ENCODE assay signal across 28 mouse cellular contexts in genomic region chr5:19779224-19779623, GRCm38 (mm10).
"Had no signal": no experiment of that assay in that cellular context is flagged by ENCODE, and none has a peak within 500 bp of the region (broad histone marks: within the 10 kb centered on the region; RNA-seq: fewer than 3 reads in every experiment).

No protein-coding gene starts in this region.

- ATAC-seq: inflammation-experienced regulatory T-cells, adult 6 months; intestine, embryonic 15.5 days; intestine, postnatal 0 days; liver, postnatal 0 days had no signal

- H3K4me1 ChIP-seq: heart, embryonic 13.5 days; heart, embryonic 15.5 days; hindbrain, embryonic 10.5 days; hindbrain, embryonic 12.5 days; intestine, embryonic 15.5 days; limb, embryonic 10.5 days; limb, embryonic 12.5 days; liver, embryonic 13.5 days; liver, embryonic 15.5 days had no signal

- H3K27me3 ChIP-seq: heart, embryonic 13.5 days; heart, embryonic 15.5 days; hindbrain, embryonic 12.5 days; intestine, embryonic 15.5 days; limb, embryonic 12.5 days; liver, embryonic 13.5 days; liver, embryonic 15.5 days had no signal

- H3K4me2 ChIP-seq: heart, embryonic 11.5 days; heart, embryonic 13.5 days; heart, embryonic 15.5 days; hindbrain, embryonic 12.5 days; hindbrain, embryonic 14.5 days; intestine, embryonic 15.5 days; limb, embryonic 12.5 days; liver, embryonic 11.5 days; liver, embryonic 13.5 days; liver, embryonic 15.5 days had no signal

- H3K36me3 ChIP-seq: heart, embryonic 13.5 days; heart, embryonic 15.5 days; hindbrain, embryonic 10.5 days; hindbrain, embryonic 12.5 days; intestine, embryonic 15.5 days; limb, embryonic 10.5 days; limb, embryonic 12.5 days; liver, embryonic 13.5 days; liver, embryonic 15.5 days had no signal

- DNase-seq: gastrocnemius, postnatal 14 days; gastrocnemius, postnatal 36 days; heart, adult 11 months; heart, adult 2 months; heart, postnatal 14 days; heart, postnatal 36 days; kidney, adult 18-20 months; kidney, adult 8-10 months; kidney, postnatal 10 days; kidney, postnatal 25 days; kidney, postnatal 4 days; liver; liver, embryonic 13.5 days; liver, postnatal 0 days had no signal

- H3K27ac ChIP-seq: heart, adult 2 months; heart, embryonic 13.5 days; heart, embryonic 15.5 days; hindbrain, embryonic 10.5 days; hindbrain, embryonic 12.5 days; hindbrain, embryonic 14.5 days; intestine, embryonic 15.5 days; limb, embryonic 10.5 days; limb, embryonic 12.5 days; liver, embryonic 13.5 days; liver, embryonic 15.5 days had no signal

- H3K9me3 ChIP-seq: heart, embryonic 13.5 days; heart, embryonic 15.5 days; hindbrain, embryonic 10.5 days; hindbrain, embryonic 12.5 days; intestine, embryonic 15.5 days; limb, embryonic 10.5 days; limb, embryonic 12.5 days; liver, embryonic 13.5 days; liver, embryonic 15.5 days had no signal

- H3K9ac ChIP-seq: heart, embryonic 13.5 days; heart, embryonic 15.5 days; hindbrain, embryonic 12.5 days; hindbrain, embryonic 14.5 days; intestine, embryonic 15.5 days; limb, embryonic 12.5 days; liver, embryonic 13.5 days; liver, embryonic 15.5 days; liver, postnatal 0 days had no signal

- H3K4me3 ChIP-seq: heart, adult 2 months; heart, embryonic 13.5 days; heart, embryonic 15.5 days; hindbrain, embryonic 10.5 days; hindbrain, embryonic 12.5 days; intestine, embryonic 15.5 days; left cerebral cortex, adult 2 months; limb, embryonic 10.5 days; limb, embryonic 12.5 days; liver, embryonic 13.5 days; liver, embryonic 15.5 days had no signal
